Mouse (Mus musculus) heart, embryonic 10.5 days (tissue): ENCODE results near the gene Abr. TPM values are rescaled to one million over a fixed set of nuclear protein-coding genes. Genes with fewer than 3 reads are reported as not detected.

Source experiments
- DNase-seq: peaks from one replicate; pipeline ENCODE4 v3.0.0-alpha.2; 2017; ENCODE audit warnings: low spot score
- H3K27ac ChIP-seq: fragments of 300-500 bp; sonication (generic); 2 replicates; pipeline ENCODE4 v1.5.1; 2016; ENCODE audit warnings: mild to moderate bottlenecking
- H3K27me3 ChIP-seq: fragments of 300-500 bp; sonication (generic); 2 replicates; pipeline ENCODE4 v1.6.1; 2016; ENCODE audit warnings: mild to moderate bottlenecking; ENCODE audit not compliant: poor library complexity, insufficient read depth, severe bottlenecking
- H3K36me3 ChIP-seq: fragments of 300-500 bp; sonication (generic); 2 replicates; pipeline ENCODE4 v1.6.1; 2016; ENCODE audit warnings: mild to moderate bottlenecking, moderate library complexity
- H3K4me1 ChIP-seq: fragments of 300-500 bp; sonication (generic); 2 replicates; pipeline ENCODE4 v1.6.1; 2016; ENCODE audit warnings: mild to moderate bottlenecking
- H3K4me3 ChIP-seq: fragments of 300-500 bp; sonication (generic); 2 replicates; pipeline ENCODE4 v1.5.1; 2016; ENCODE audit warnings: mild to moderate bottlenecking, moderate library complexity
- H3K9me3 ChIP-seq: fragments of 300-500 bp; sonication (generic); 2 replicates; pipeline ENCODE4 v1.6.1; 2016; ENCODE audit warnings: mild to moderate bottlenecking, moderate library complexity
- WGBS: fragments of 180-500 bp; shearing (Covaris S2); methylation state at CpG from one replicate; pipeline ENCODE4 v1.1.7; 2016; 5-methylcytosine and 5-hydroxymethylcytosine counted together
- polyA plus RNA-seq: library from polyadenylated mRNA; unstranded; fragments of >200 nt; fragmentation: Nextera tagmentation; extraction: Ambion mirVana; gene quantifications from 2 replicates; pipeline ENCODE4 v1.2.1, GENCODE M21; 2016

Gene Abr
- polyA plus RNA-seq, 1 experiment from 2014 or later, result 32.8 TPM

GRCm38 (mm10) chr11:76445459-76445858 lies 176.7 kb downstream of the Abr start:
- H3K27ac ChIP-seq, result peak overlapping the region; percentile 44; the same call in 1 of the 2 replicates
- H3K4me1 ChIP-seq, result peaks cover 69% of the 10 kb centered on the region
- WGBS, result 44% methylated on average over 8 of the region's 8 CpGs
- no peaks in the 10 kb centered on the region for H3K27me3 ChIP-seq
- no peak overlapping the region for H3K4me3 ChIP-seq
- H3K36me3 ChIP-seq, result peaks cover 41% of the 10 kb centered on the region
- H3K9me3 ChIP-seq, result no peaks in the 10 kb centered on the region
- DNase-seq, result no peak

- 22% methylated on average over 3 of the region's 3 CpGs for WGBS
- H3K27me3 ChIP-seq, result no peaks in the 10 kb centered on the region
- 0 out of 2 replicates have a peak overlapping the region, but pooled peaks have one; percentile 29 for H3K27ac ChIP-seq
- peaks cover 78% of the 10 kb centered on the region for H3K4me1 ChIP-seq
- no peak overlapping the region for H3K4me3 ChIP-seq
- DNase-seq, result no peak
- no peaks in the 10 kb centered on the region for H3K9me3 ChIP-seq
- H3K36me3 ChIP-seq, result peaks cover 21% of the 10 kb centered on the region
Observed at GRCm38 (mm10) chr11:76439666-76440065, 182.4 kb downstream of the Abr start.

- Histone ChIP-seq H3K36me3 (peaks cover 20% of the 10 kb centered on the region), H3K4me1 (peaks cover 77% of the 10 kb centered on the region), H3K27ac (peak overlapping the region; percentile 86), H3K27me3 (no peaks in the 10 kb centered on the region), H3K4me3 (peak overlapping the region; percentile 60), H3K9me3 (no peaks in the 10 kb centered on the region)
- peak; percentile 91 for DNase-seq
- 3% methylated on average over 28 of the region's 28 CpGs for WGBS
Observed at GRCm38 (mm10) chr11:76436864-76437437, 185.2 kb downstream of the Abr start.

- Histone ChIP-seq H3K27me3 (no peaks in the 10 kb centered on the region), H3K36me3 (peaks cover 19% of the 10 kb centered on the region), H3K27ac (0 out of 2 replicates have a peak overlapping the region, but pooled peaks have one; percentile 86), H3K4me3 (peak overlapping the region; percentile 60; the same call in 1 of the 2 replicates), H3K4me1 (peaks cover 82% of the 10 kb centered on the region), H3K9me3 (no peaks in the 10 kb centered on the region)
- WGBS, result 82% methylated on average over 5 of the region's 5 CpGs
- DNase-seq, result no peak
Observed at GRCm38 (mm10) chr11:76436009-76436408, 186.1 kb downstream of the Abr start.

- no peak overlapping the region for H3K4me3 ChIP-seq
- H3K9me3 ChIP-seq, result no peaks in the 10 kb centered on the region
- peaks cover 70% of the 10 kb centered on the region for H3K4me1 ChIP-seq
- H3K36me3 ChIP-seq, result peaks cover 19% of the 10 kb centered on the region; the same call in 1 of the 2 replicates
- no peaks in the 10 kb centered on the region for H3K27me3 ChIP-seq
- no peak for DNase-seq
- H3K27ac ChIP-seq, result peak overlapping the region; percentile 84
- WGBS, result 65% methylated on average over 6 of the region's 6 CpGs
Observed at GRCm38 (mm10) chr11:76429966-76430631, 192.0 kb downstream of the Abr start.

- H3K4me1 ChIP-seq, result peaks cover 66% of the 10 kb centered on the region
- H3K36me3 ChIP-seq, result peaks cover 23% of the 10 kb centered on the region
- WGBS, result 43% methylated on average over 7 of the region's 7 CpGs
- no peaks in the 10 kb centered on the region for H3K9me3 ChIP-seq
- H3K27me3 ChIP-seq, result no peaks in the 10 kb centered on the region
- no peak for DNase-seq
- no peak overlapping the region for H3K4me3 ChIP-seq
- peak overlapping the region; percentile 84 for H3K27ac ChIP-seq
Observed at GRCm38 (mm10) chr11:76429556-76429955, 192.6 kb downstream of the Abr start.

- no peaks in the 10 kb centered on the region for H3K27me3 ChIP-seq
- peaks cover 67% of the 10 kb centered on the region for H3K4me1 ChIP-seq
- no peak for DNase-seq
- H3K27ac ChIP-seq, result peak overlapping the region; percentile 84
- no peak overlapping the region for H3K4me3 ChIP-seq
- H3K36me3 ChIP-seq, result peaks cover 27% of the 10 kb centered on the region
- WGBS, result 45% methylated on average over 4 of the region's 4 CpGs
- H3K9me3 ChIP-seq, result no peaks in the 10 kb centered on the region
Observed at GRCm38 (mm10) chr11:76429046-76429445, 193.1 kb downstream of the Abr start.

GRCm38 (mm10) chr11:76427781-76428180 lies 194.3 kb downstream of the Abr start:
- Histone ChIP-seq H3K27me3 (no peaks in the 10 kb centered on the region), H3K9me3 (no peaks in the 10 kb centered on the region), H3K36me3 (peaks cover 32% of the 10 kb centered on the region), H3K4me1 (peaks cover 66% of the 10 kb centered on the region), H3K4me3 (no peak overlapping the region), H3K27ac (peak overlapping the region; percentile 84)
- no peak for DNase-seq
- WGBS, result 31% methylated on average over 3 of the region's 3 CpGs

GRCm38 (mm10) chr11:76425749-76426148 lies 196.4 kb downstream of the Abr start:
- Histone ChIP-seq H3K36me3 (peaks cover 47% of the 10 kb centered on the region), H3K9me3 (no peaks in the 10 kb centered on the region), H3K27me3 (no peaks in the 10 kb centered on the region), H3K4me1 (peaks cover 48% of the 10 kb centered on the region), H3K4me3 (no peak overlapping the region), H3K27ac (no peak overlapping the region)
- 85% methylated on average over 6 of the region's 6 CpGs for WGBS
- DNase-seq, result no peak

GRCm38 (mm10) chr11:76420896-76421295 lies 201.2 kb downstream of the Abr start:
- Histone ChIP-seq H3K9me3 (no peaks in the 10 kb centered on the region), H3K27ac (no peak overlapping the region), H3K36me3 (peaks cover 94% of the 10 kb centered on the region), H3K27me3 (no peaks in the 10 kb centered on the region), H3K4me1 (0 out of 2 replicates have a peak, but pooled peaks cover 5% of the 10 kb centered on the region), H3K4me3 (no peak overlapping the region)
- WGBS, result 66% methylated on average over 4 of the region's 4 CpGs
- no peak for DNase-seq

- 0 out of 2 replicates have a peak, but pooled peaks cover 5% of the 10 kb centered on the region for H3K4me1 ChIP-seq
- H3K27ac ChIP-seq, result no peak overlapping the region
- H3K9me3 ChIP-seq, result no peaks in the 10 kb centered on the region
- no peaks in the 10 kb centered on the region for H3K27me3 ChIP-seq
- no peak for DNase-seq
- WGBS, result 64% methylated on average over 4 of the region's 4 CpGs
- peaks cover 98% of the 10 kb centered on the region for H3K36me3 ChIP-seq
- H3K4me3 ChIP-seq, result no peak overlapping the region
Observed at GRCm38 (mm10) chr11:76419179-76419578, 202.9 kb downstream of the Abr start.

- Histone ChIP-seq H3K9me3 (no peaks in the 10 kb centered on the region), H3K27ac (no peak overlapping the region), H3K4me3 (no peak overlapping the region), H3K27me3 (no peaks in the 10 kb centered on the region), H3K4me1 (peaks cover 4% of the 10 kb centered on the region; the same call in 1 of the 2 replicates), H3K36me3 (peaks cover 98% of the 10 kb centered on the region)
- WGBS, result 85% methylated on average over 8 of the region's 8 CpGs
- no peak for DNase-seq
Observed at GRCm38 (mm10) chr11:76418423-76418822, 203.7 kb downstream of the Abr start.

GRCm38 (mm10) chr11:76415985-76416384 lies 206.1 kb downstream of the Abr start:
- Histone ChIP-seq H3K4me1 (peaks cover 7% of the 10 kb centered on the region), H3K36me3 (peaks cover 95% of the 10 kb centered on the region)

More at GRCm38 (mm10) chr11:76415985-76416384, 206.1 kb downstream of the Abr start:
- Histone ChIP-seq H3K9me3 (no peaks in the 10 kb centered on the region), H3K4me3 (no peak overlapping the region), H3K27me3 (no peaks in the 10 kb centered on the region), H3K27ac (no peak overlapping the region)
- WGBS, result 63% methylated on average over 2 of the region's 2 CpGs
- no peak for DNase-seq
